Mouse (Mus musculus) midbrain, embryonic 15.5 days (tissue): Measurements from ENCODE around the gene Cd1d1. TPM values are rescaled to one million over a fixed set of nuclear protein-coding genes. Genes with fewer than 3 reads are reported as not detected.
"Not testable (repeated sequence)": the region's sequence is repeated elsewhere in the genome, so short reads cannot be mapped to it uniquely, and the experiment has no call there.

ENCODE experiments used
- ATAC-seq: fragments of 200-750 bp; cut with Nextera tagmentation; replicated peaks from 2 replicates; pipeline ENCODE4 v1.8.0; 2017; ENCODE audit warnings: moderate TSS enrichment
- H3K27ac ChIP-seq: fragments of 300-500 bp; sonication (generic); 2 replicates; pipeline ENCODE4 v1.5.1; 2015; ENCODE audit warnings: mild to moderate bottlenecking, inconsistent platforms
- H3K27me3 ChIP-seq: fragments of 300-500 bp; sonication (generic); replicated peaks from 2 replicates; pipeline ENCODE4 v1.6.1; 2015; ENCODE audit warnings: inconsistent platforms
- H3K36me3 ChIP-seq: fragments of 300-500 bp; sonication (generic); replicated peaks from 2 replicates; pipeline ENCODE4 v1.6.1; 2015; ENCODE audit warnings: inconsistent platforms
- H3K4me1 ChIP-seq: fragments of 300-500 bp; sonication (generic); 2 replicates; pipeline ENCODE4 v1.6.1; 2015; ENCODE audit warnings: inconsistent platforms
- H3K4me2 ChIP-seq: fragments of 300-500 bp; sonication (generic); 2 replicates; pipeline ENCODE4 v1.6.1; 2015; ENCODE audit warnings: inconsistent platforms, mild to moderate bottlenecking, moderate library complexity
- H3K4me3 ChIP-seq: fragments of 300-500 bp; sonication (generic); 2 replicates; pipeline ENCODE4 v1.5.1; 2015; ENCODE audit warnings: mild to moderate bottlenecking, inconsistent platforms
- H3K9ac ChIP-seq: fragments of 300-500 bp; sonication (generic); 2 replicates; pipeline ENCODE4 v1.6.1; 2015; ENCODE audit warnings: mild to moderate bottlenecking, inconsistent platforms
- H3K9me3 ChIP-seq: fragments of 300-500 bp; sonication (generic); 2 replicates; pipeline ENCODE4 v1.6.1; 2016; ENCODE audit warnings: inconsistent platforms
- WGBS: fragments of 180-500 bp; shearing (Covaris S2); methylation state at CpG from one replicate; pipeline ENCODE4 v1.1.7; 2015; ENCODE audit warnings: mixed read lengths; 5-methylcytosine and 5-hydroxymethylcytosine counted together
- polyA plus RNA-seq: library from polyadenylated mRNA; unstranded; fragments of >200 nt; fragmentation: Nextera tagmentation; extraction: Ambion mirVana; gene quantifications from 2 replicates; pipeline ENCODE4 v1.2.1, GENCODE M21; 2015

Cd1d1 gene
- polyA plus RNA-seq, 1 experiment from 2014 or later, result 52.9 TPM

GRCm38 (mm10) chr3:87000051-87000450 is 810 bp upstream of the Cd1d1 start:
- no peak overlapping the region for H3K9ac ChIP-seq
- no peak for ATAC-seq
- WGBS, result 91% methylated on average over 12 of the region's 12 CpGs
- no peak overlapping the region for H3K4me2 ChIP-seq
- no peak overlapping the region for H3K27ac ChIP-seq
- H3K4me3 ChIP-seq, result no peak overlapping the region
- H3K36me3 ChIP-seq, result no peaks in the 10 kb centered on the region
- H3K9me3 ChIP-seq, result no peaks in the 10 kb centered on the region
- no peaks in the 10 kb centered on the region for H3K27me3 ChIP-seq
- H3K4me1 ChIP-seq, result peaks cover 9% of the 10 kb centered on the region; the same call in 1 of the 2 replicates

- H3K9me3 ChIP-seq, H3K4me1 ChIP-seq, H3K27me3 ChIP-seq, H3K36me3 ChIP-seq: not testable (repeated sequence)
- H3K27ac ChIP-seq, result peak overlapping the region; percentile 92
- peak overlapping the region; percentile 60 for H3K4me2 ChIP-seq
- 5% methylated on average over 24 of the region's 24 CpGs for WGBS
- H3K9ac ChIP-seq, result peak overlapping the region; percentile 68
- peak overlapping the region; percentile 62 for H3K4me3 ChIP-seq
- peak; percentile 98 for ATAC-seq
These were observed 517 bp downstream of the Cd1d1 start for GRCm38 (mm10) chr3:86998433-86999414.

- 92% methylated on average over 4 of the region's 4 CpGs for WGBS
- Histone ChIP-seq H3K27me3 (no peaks in the 10 kb centered on the region), H3K4me2 (no peak overlapping the region)
These were observed 3.1 kb downstream of the Cd1d1 start for GRCm38 (mm10) chr3:86996111-86996510.

GRCm38 (mm10) chr3:86995381-86995780 is 3.9 kb downstream of the Cd1d1 start:
- Histone ChIP-seq H3K27me3 (no peaks in the 10 kb centered on the region), H3K4me1 (peaks cover 9% of the 10 kb centered on the region; the same call in 1 of the 2 replicates), H3K4me3 (no peak overlapping the region), H3K4me2 (no peak overlapping the region), H3K27ac (no peak overlapping the region), H3K9ac (no peak overlapping the region), H3K36me3 (no peaks in the 10 kb centered on the region), H3K9me3 (no peaks in the 10 kb centered on the region)
- WGBS, result 82% methylated on average over 1 of the region's 1 CpGs
- ATAC-seq, result no peak

More at GRCm38 (mm10) chr3:86996111-86996510, 3.1 kb downstream of the Cd1d1 start:
- no peak overlapping the region for H3K4me3 ChIP-seq
- peaks cover 9% of the 10 kb centered on the region; the same call in 1 of the 2 replicates for H3K4me1 ChIP-seq
- H3K36me3 ChIP-seq, result no peaks in the 10 kb centered on the region
- no peak overlapping the region for H3K9ac ChIP-seq
- H3K27ac ChIP-seq, result no peak overlapping the region
- no peaks in the 10 kb centered on the region for H3K9me3 ChIP-seq
- no peak for ATAC-seq

GRCm38 (mm10) chr3:86986969-86987368 is 12.3 kb downstream of the Cd1d1 start:
- not testable (repeated sequence) for H3K36me3 ChIP-seq, H3K9me3 ChIP-seq, H3K27ac ChIP-seq, H3K4me1 ChIP-seq, ATAC-seq, H3K27me3 ChIP-seq
- H3K4me2 ChIP-seq, result peak overlapping the region; percentile 54
- WGBS, result 35% methylated on average over 6 of the region's 6 CpGs
- H3K4me3 ChIP-seq, result peak overlapping the region; percentile 25
- peak overlapping the region; percentile 29; the same call in 1 of the 2 replicates for H3K9ac ChIP-seq

- Histone ChIP-seq H3K27me3 (no peaks in the 10 kb centered on the region), H3K36me3 (no peaks in the 10 kb centered on the region), H3K4me1 (peaks cover 6% of the 10 kb centered on the region), H3K27ac (no peak overlapping the region), H3K4me2 (peak overlapping the region; percentile 54), H3K4me3 (peak overlapping the region; percentile 25), H3K9ac (peak overlapping the region; percentile 29; the same call in 1 of the 2 replicates), H3K9me3 (no peaks in the 10 kb centered on the region)
- WGBS, result 10% methylated on average over 12 of the region's 12 CpGs
- peak; percentile 50; the same call in 1 of the 2 replicates for ATAC-seq
These were observed 12.8 kb downstream of the Cd1d1 start for GRCm38 (mm10) chr3:86986490-86986889.

- Histone ChIP-seq H3K36me3 (no peaks in the 10 kb centered on the region), H3K9me3 (no peaks in the 10 kb centered on the region), H3K4me2 (no peak overlapping the region), H3K27ac (no peak overlapping the region), H3K9ac (no peak overlapping the region), H3K27me3 (no peaks in the 10 kb centered on the region), H3K4me3 (no peak overlapping the region), H3K4me1 (peaks cover 6% of the 10 kb centered on the region)
- 91% methylated on average over 6 of the region's 6 CpGs for WGBS
- ATAC-seq, result no peak
These were observed 15.9 kb downstream of the Cd1d1 start for GRCm38 (mm10) chr3:86983382-86983781.

GRCm38 (mm10) chr3:86976546-86976945 is 22.7 kb downstream of the Cd1d1 start:
- Histone ChIP-seq H3K36me3 (no peaks in the 10 kb centered on the region), H3K4me3 (no peak overlapping the region)
- ATAC-seq, result peak; percentile 45; the same call in 1 of the 2 replicates

GRCm38 (mm10) chr3:86975150-86975549 is 24.1 kb downstream of the Cd1d1 start:
- no peak overlapping the region for H3K4me2 ChIP-seq
- 75% methylated on average over 2 of the region's 2 CpGs for WGBS
- H3K9me3 ChIP-seq, result no peaks in the 10 kb centered on the region
- H3K27me3 ChIP-seq, result no peaks in the 10 kb centered on the region
- H3K27ac ChIP-seq, result no peak overlapping the region
- no peak overlapping the region for H3K4me3 ChIP-seq
- H3K9ac ChIP-seq, result no peak overlapping the region
- no peak for ATAC-seq
- no peaks in the 10 kb centered on the region for H3K4me1 ChIP-seq
- no peaks in the 10 kb centered on the region for H3K36me3 ChIP-seq

More at GRCm38 (mm10) chr3:86976546-86976945, 22.7 kb downstream of the Cd1d1 start:
- Histone ChIP-seq H3K9me3 (no peaks in the 10 kb centered on the region), H3K4me2 (no peak overlapping the region), H3K9ac (no peak overlapping the region), H3K27ac (no peak overlapping the region), H3K4me1 (no peaks in the 10 kb centered on the region), H3K27me3 (no peaks in the 10 kb centered on the region)
- WGBS, result 20% methylated on average over 8 of the region's 8 CpGs

GRCm38 (mm10) chr3:86962665-86963435 is 36.4 kb downstream of the Cd1d1 start:
- no peaks in the 10 kb centered on the region for H3K27me3 ChIP-seq
- no peaks in the 10 kb centered on the region for H3K9me3 ChIP-seq
- ATAC-seq, result no peak
- H3K4me3 ChIP-seq, result no peak overlapping the region
- no peaks in the 10 kb centered on the region for H3K36me3 ChIP-seq
- WGBS, result 89% methylated on average over 17 of the region's 17 CpGs
- no peak overlapping the region for H3K9ac ChIP-seq
- no peaks in the 10 kb centered on the region for H3K4me1 ChIP-seq
- no peak overlapping the region for H3K4me2 ChIP-seq
- H3K27ac ChIP-seq, result no peak overlapping the region

- no peaks in the 10 kb centered on the region for H3K27me3 ChIP-seq
- no peak for ATAC-seq
- no peaks in the 10 kb centered on the region for H3K9me3 ChIP-seq
- H3K4me3 ChIP-seq, result no peak overlapping the region
- 94% methylated on average over 2 of the region's 2 CpGs for WGBS
- H3K9ac ChIP-seq, result no peak overlapping the region
- H3K36me3 ChIP-seq, result no peaks in the 10 kb centered on the region
- no peak overlapping the region for H3K4me2 ChIP-seq
- H3K4me1 ChIP-seq, result no peaks in the 10 kb centered on the region
- no peak overlapping the region for H3K27ac ChIP-seq
These were observed 37.9 kb downstream of the Cd1d1 start for GRCm38 (mm10) chr3:86961395-86961669.

GRCm38 (mm10) chr3:86960656-86961394 is 38.4 kb downstream of the Cd1d1 start:
- H3K36me3 ChIP-seq, result no peaks in the 10 kb centered on the region
- no peaks in the 10 kb centered on the region for H3K27me3 ChIP-seq
- H3K4me2 ChIP-seq, result no peak overlapping the region
- no peak overlapping the region for H3K9ac ChIP-seq
- no peaks in the 10 kb centered on the region for H3K4me1 ChIP-seq
- no peak for ATAC-seq
- H3K27ac ChIP-seq, result no peak overlapping the region
- no peak overlapping the region for H3K4me3 ChIP-seq
- H3K9me3 ChIP-seq, result no peaks in the 10 kb centered on the region
- 90% methylated on average over 17 of the region's 17 CpGs for WGBS
